Mouse (Mus musculus) heart, adult 2 months (tissue): Measurements from ENCODE around the gene Mrpl46.

Experiments
- CTCF ChIP-seq: fragments of 200-600 bp; IDR thresholded peaks from 2 replicates; pipeline ENCODE4 v1.8.1; 2022; ENCODE audit warnings: antibody characterized with exemption, mild to moderate bottlenecking, moderate library complexity
- EP300 ChIP-seq: fragments of 200-500 bp; IDR thresholded peaks from 2 replicates; pipeline ENCODE4 v1.6.1; 2011; ENCODE audit warnings: low read depth, low read length, control low read depth; ENCODE audit not compliant: insufficient read depth
- POLR2A ChIP-seq: fragments of 200-500 bp; IDR thresholded peaks from 2 replicates; pipeline ENCODE4 v1.6.1; 2011; ENCODE audit warnings: mild to moderate bottlenecking, low read depth, low read length, control low read depth; ENCODE audit not compliant: insufficient read depth

DNA sequence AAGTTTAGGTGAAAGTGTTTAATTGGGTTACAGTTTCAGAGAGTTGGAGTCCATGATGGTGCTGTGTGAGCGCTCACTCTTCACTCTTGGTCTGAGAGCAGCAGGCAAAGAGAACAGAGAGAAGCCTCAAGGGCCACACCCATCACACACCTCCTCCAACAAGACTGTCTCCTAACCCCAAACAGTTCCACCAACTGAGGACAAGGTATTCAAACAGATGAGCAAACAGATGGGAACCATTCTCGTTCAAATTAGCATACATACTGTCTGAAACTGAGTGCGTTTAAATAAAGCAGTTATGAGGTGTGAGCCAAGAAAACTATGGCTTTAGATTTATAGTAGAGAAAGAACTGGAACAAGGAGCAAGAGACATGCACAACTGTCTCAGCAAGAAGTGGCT lies 13.3 kb upstream of the Mrpl46 start:
- TF ChIP-seq CTCF (no peak), POLR2A (no peak), EP300 (no peak)
